Mouse (Mus musculus) heart, adult 2 months (tissue): Measurements from ENCODE around the gene Tmed6.

ENCODE experiments used
- CTCF ChIP-seq: fragments of 200-600 bp; IDR thresholded peaks from 2 replicates; pipeline ENCODE4 v1.8.1; 2022; ENCODE audit warnings: antibody characterized with exemption, mild to moderate bottlenecking, moderate library complexity
- EP300 ChIP-seq: fragments of 200-500 bp; IDR thresholded peaks from 2 replicates; pipeline ENCODE4 v1.6.1; 2011; ENCODE audit warnings: low read depth, low read length, control low read depth; ENCODE audit not compliant: insufficient read depth

DNA sequence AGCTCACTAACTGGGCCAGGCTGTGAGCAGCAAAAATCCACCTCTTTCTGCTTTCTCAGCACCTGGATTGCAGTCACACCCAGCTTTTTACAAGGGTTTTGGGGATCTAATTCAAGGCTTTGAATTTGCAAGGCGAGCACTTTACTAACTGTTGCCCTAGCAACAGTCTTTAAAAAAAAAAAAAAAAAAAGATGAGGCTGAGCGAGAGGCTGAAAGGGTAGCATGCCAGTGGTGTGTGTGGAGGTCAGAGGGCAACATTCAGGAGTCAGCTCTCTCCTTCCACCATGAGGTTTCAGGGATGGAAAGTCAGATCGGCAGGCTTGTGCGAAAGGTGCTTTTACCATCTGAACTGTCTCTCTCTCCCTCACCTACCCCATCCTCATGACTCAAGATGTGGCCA, 47.8 kb upstream of the Tmed6 start:
- TF ChIP-seq CTCF (no peak), EP300 (no peak)
